Mouse (Mus musculus) myocyte (in vitro differentiated cells): ENCODE measurements at regions not wholly inside any gene's neighbourhood (a gene's known extent, or its start where the extent isn't known, plus 50 kb on each side); places are given as distances from the start of the nearest gene placed in this dataset.

Experiments
- H3K27me3 ChIP-seq: one replicate; pipeline ENCODE4 v1.6.1; 2011; ENCODE audit not compliant: control insufficient read depth, insufficient read depth, insufficient read length
- H3K36me3 ChIP-seq: one replicate; pipeline ENCODE4 v1.6.1; 2011; ENCODE audit not compliant: control insufficient read depth, insufficient read depth
- H3K4me2 ChIP-seq: one replicate; pipeline ENCODE4 v1.6.1; 2011; ENCODE audit warnings: low read depth, control low read depth
- H3K4me3 ChIP-seq: one replicate; pipeline ENCODE4 v1.5.1; 2011; ENCODE audit warnings: mild to moderate bottlenecking, control low read depth, moderate library complexity
- H3K79me2 ChIP-seq: one replicate; pipeline ENCODE4 v1.6.1; 2011; ENCODE audit not compliant: control insufficient read depth, insufficient read depth
- H3ac ChIP-seq: one replicate; pipeline ENCODE4 v1.6.1; 2011; ENCODE audit not compliant: control insufficient read depth, insufficient read length
- CEBPB ChIP-seq: IDR thresholded peaks from 2 replicates; pipeline ENCODE4 v1.6.1; 2011; ENCODE audit warnings: mild to moderate bottlenecking, moderate library complexity; ENCODE audit not compliant: poor library complexity, insufficient read depth, severe bottlenecking
- E2F4 ChIP-seq: IDR thresholded peaks from one replicate; pipeline ENCODE4 v1.6.1; 2011; ENCODE audit warnings: mild to moderate bottlenecking, control low read depth, moderate library complexity; ENCODE audit not compliant: insufficient read depth
- MAX ChIP-seq: IDR thresholded peaks from one replicate; pipeline ENCODE4 v1.6.1; 2011; ENCODE audit warnings: low read depth, mild to moderate bottlenecking, control low read depth
- MYOD1 ChIP-seq, 3 experiments: IDR thresholded peaks; one replicate each; pipeline ENCODE4 v1.6.1; 2011; ENCODE audit warnings: control low read depth in 2 of 3, low read depth in 2 of 3, mild to moderate bottlenecking in 2 of 3, moderate library complexity in 1 of 3; ENCODE audit not compliant: insufficient read length in 2 of 3, control insufficient read depth in 1 of 3
- MYOG ChIP-seq, 3 experiments: IDR thresholded peaks; one replicate each; pipeline ENCODE4 v1.6.1; 2011; ENCODE audit warnings: control low read depth in 2 of 3, low read depth in 2 of 3, mild to moderate bottlenecking in 2 of 3; ENCODE audit not compliant: insufficient read length in 2 of 3, control insufficient read depth in 1 of 3, insufficient read depth in 1 of 3
- POLR2A ChIP-seq: IDR thresholded peaks from one replicate; pipeline ENCODE4 v1.6.1; 2011; ENCODE audit warnings: low read depth, mild to moderate bottlenecking, control low read depth, moderate library complexity; ENCODE audit not compliant: insufficient read length
- POLR2AphosphoS2 ChIP-seq: IDR thresholded peaks from one replicate; pipeline ENCODE4 v1.6.1; 2011; ENCODE audit warnings: low read depth, control low read depth; ENCODE audit not compliant: insufficient read length
- REST ChIP-seq: IDR thresholded peaks from one replicate; pipeline ENCODE4 v1.6.1; 2011; ENCODE audit warnings: mild to moderate bottlenecking, control low read depth, moderate library complexity; ENCODE audit not compliant: insufficient read depth, insufficient read length
- SRF ChIP-seq: IDR thresholded peaks from one replicate; pipeline ENCODE4 v1.6.1; 2011; ENCODE audit warnings: low read depth; ENCODE audit not compliant: control insufficient read depth, insufficient read length
- TCF12 ChIP-seq: IDR thresholded peaks from one replicate; pipeline ENCODE4 v1.6.1; 2011; ENCODE audit warnings: mild to moderate bottlenecking, control low read depth; ENCODE audit not compliant: poor library complexity, insufficient read depth, severe bottlenecking
- TCF3 ChIP-seq: IDR thresholded peaks from one replicate; pipeline ENCODE4 v1.6.1; 2011; ENCODE audit warnings: low read depth, control low read depth; ENCODE audit not compliant: insufficient read length
- USF1 ChIP-seq: IDR thresholded peaks from one replicate; pipeline ENCODE4 v1.6.1; 2011; ENCODE audit warnings: low read depth, mild to moderate bottlenecking, control low read depth, moderate library complexity

DNA sequence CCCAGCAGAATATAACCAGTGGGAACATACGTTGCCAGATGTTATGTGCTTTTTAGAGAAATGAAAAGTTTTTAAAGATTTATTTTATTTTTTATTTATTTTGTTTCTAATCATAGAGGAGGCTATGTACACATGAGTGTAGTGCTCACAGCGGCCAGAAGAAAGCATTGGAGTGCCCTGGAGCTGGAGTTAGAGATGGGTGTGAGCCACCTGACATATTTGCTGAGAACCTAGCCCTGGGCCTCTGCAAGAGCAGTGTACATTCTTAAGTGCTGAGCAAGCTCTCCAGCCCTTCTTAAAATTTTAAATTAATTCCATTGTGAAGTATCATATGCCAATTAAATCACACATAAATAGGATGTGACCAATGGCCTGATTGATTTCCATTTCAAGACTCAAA is 95.7 kb upstream of the Vgll2 start:
- TF ChIP-seq CEBPB, result no peak
- TF ChIP-seq MYOG (IDR thresholded peaks at IDR 0.05; ENCODE audit: control insufficient read depth in 1 of 3, insufficient read depth in 1 of 3, insufficient read length in 2 of 3, low read depth in 2 of 3), result no peak
- TF ChIP-seq TCF3, result no peak
- no peak for TF ChIP-seq MYOD1 (IDR thresholded peaks at IDR 0.05; ENCODE audit: control insufficient read depth in 1 of 3, insufficient read length in 2 of 3, low read depth in 2 of 3)
- no peak for TF ChIP-seq TCF12
- no peak for TF ChIP-seq POLR2AphosphoS2
- no peak for TF ChIP-seq SRF
- no peak for TF ChIP-seq MAX
- TF ChIP-seq POLR2A, result no peak
- TF ChIP-seq USF1, result no peak
- no peak for TF ChIP-seq E2F4
- TF ChIP-seq REST, result no peak

DNA sequence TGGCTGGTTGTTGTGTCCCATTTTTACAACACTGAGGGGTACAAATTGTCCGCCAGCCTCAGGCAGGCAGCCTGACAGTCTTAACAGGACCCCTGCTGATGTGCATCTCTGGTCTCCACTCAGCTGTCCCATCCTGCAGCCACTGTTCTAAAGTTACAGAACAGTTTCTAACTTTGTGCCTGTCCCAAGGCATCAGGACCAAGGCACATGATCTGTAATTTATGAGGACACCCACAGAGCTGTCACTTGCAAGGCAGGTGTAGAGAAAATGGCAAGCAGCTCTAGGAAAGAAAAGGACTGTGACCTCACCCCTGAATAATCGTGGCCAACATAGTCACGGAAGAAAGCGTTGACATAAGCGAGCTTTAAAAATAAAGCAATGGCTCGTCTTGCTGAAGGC is 93.0 kb upstream of the Vgll2 start:
- no peak overlapping the region for H3ac ChIP-seq
- peak overlapping the region; percentile 33 for H3K4me2 ChIP-seq
- H3K36me3 ChIP-seq, result no peaks in the 10 kb centered on the region
- TF ChIP-seq MYOG (IDR thresholded peaks at IDR 0.05; ENCODE audit: control insufficient read depth in 1 of 3, insufficient read depth in 1 of 3, insufficient read length in 2 of 3, low read depth in 2 of 3) (peak in 2 of 3 experiments; percentile 64 to 66), TCF3 (no peak), TCF12 (peak; percentile 58), CEBPB (no peak), USF1 (peak; percentile 32), REST (no peak), POLR2AphosphoS2 (no peak), MYOD1 (IDR thresholded peaks at IDR 0.05; ENCODE audit: control insufficient read depth in 1 of 3, insufficient read length in 2 of 3, low read depth in 2 of 3) (peak; percentile 8 to 76 (median 48))
- no peaks in the 10 kb centered on the region for H3K27me3 ChIP-seq
- H3K79me2 ChIP-seq, result no peaks in the 10 kb centered on the region
- no peak overlapping the region for H3K4me3 ChIP-seq

More for the DNA sequence above, 95.7 kb upstream of the Vgll2 start:
- no peak overlapping the region for H3ac ChIP-seq
- no peak overlapping the region for H3K4me3 ChIP-seq
- H3K27me3 ChIP-seq, result no peaks in the 10 kb centered on the region
- H3K4me2 ChIP-seq, result no peak overlapping the region
- no peaks in the 10 kb centered on the region for H3K36me3 ChIP-seq
- H3K79me2 ChIP-seq, result no peaks in the 10 kb centered on the region

DNA sequence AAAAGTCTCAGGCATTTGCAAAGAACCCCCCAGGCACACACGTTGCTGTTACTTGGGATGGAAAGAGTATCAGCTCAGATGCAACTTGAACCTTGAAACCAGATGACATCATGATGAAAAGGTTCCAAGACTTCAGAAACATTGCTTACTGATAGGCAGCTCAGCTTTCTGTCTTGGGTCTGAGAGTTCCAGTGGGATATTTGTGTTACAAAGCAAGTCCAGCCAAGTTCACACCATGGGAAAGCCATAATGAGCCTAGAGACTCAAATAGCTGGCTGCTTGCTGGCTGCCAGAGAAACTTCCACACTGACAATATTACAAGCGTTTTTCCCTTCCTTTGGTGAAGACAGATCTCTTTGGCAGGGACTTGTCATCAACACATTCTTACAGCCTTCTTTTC is 92.0 kb upstream of the Vgll2 start:
- H3K4me3 ChIP-seq, result no peak overlapping the region
- no peaks in the 10 kb centered on the region for H3K79me2 ChIP-seq
- TF ChIP-seq REST, result no peak
- no peaks in the 10 kb centered on the region for H3K27me3 ChIP-seq
- no peaks in the 10 kb centered on the region for H3K36me3 ChIP-seq
- H3K4me2 ChIP-seq, result peak overlapping the region; percentile 22
- no peak overlapping the region for H3ac ChIP-seq

DNA sequence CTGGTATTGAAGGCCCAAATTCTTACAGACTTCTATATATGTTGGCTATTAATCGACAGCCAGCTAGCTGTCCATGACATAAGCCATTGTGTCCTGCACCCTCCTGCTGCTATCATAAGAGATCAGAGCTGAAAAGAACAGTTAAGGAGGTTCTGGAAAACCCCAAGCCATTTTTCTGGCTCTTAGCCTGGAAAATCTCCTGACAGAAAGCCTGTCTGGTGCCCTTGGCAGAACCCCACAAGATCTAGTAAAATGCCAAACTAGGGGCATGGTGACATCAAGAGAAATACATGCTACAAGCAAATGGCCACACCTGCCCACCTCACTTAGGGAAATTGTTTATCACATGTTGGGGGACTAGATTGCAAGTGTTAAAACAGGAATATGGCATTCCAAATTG is 91.6 kb upstream of the Vgll2 start:
- Histone ChIP-seq H3ac (no peak overlapping the region), H3K4me2 (peak overlapping the region; percentile 22)
- TF ChIP-seq CEBPB (peak; percentile 8; the same call in 1 of the 2 replicates), MYOG (IDR thresholded peaks at IDR 0.05; ENCODE audit: control insufficient read depth in 1 of 3, insufficient read depth in 1 of 3, insufficient read length in 2 of 3, low read depth in 2 of 3) (no peak), MYOD1 (IDR thresholded peaks at IDR 0.05; ENCODE audit: control insufficient read depth in 1 of 3, insufficient read length in 2 of 3, low read depth in 2 of 3) (peak in 1 of 3 experiments; percentile 40)

DNA sequence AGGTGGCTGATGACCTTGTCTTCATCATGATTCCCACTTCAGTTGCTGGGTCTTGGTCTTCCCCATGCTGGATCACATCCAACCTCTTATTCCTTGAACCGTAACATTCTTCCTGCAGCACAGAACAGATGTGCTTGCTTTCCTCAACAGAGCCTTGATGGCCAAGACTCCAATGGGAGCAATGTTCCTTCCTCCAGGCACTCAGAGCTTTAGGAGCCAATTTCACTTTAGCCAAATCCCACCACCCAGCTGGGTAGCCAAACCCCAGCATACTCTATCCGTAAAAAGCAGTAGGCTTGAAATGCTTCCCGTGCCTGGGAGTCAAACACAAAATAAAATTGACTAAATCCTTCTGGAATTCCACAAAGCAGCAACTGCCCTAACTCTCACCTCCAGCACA is 86.8 kb upstream of the Vgll2 start:
- TF ChIP-seq USF1, result no peak
- no peak overlapping the region for H3ac ChIP-seq
- no peaks in the 10 kb centered on the region for H3K36me3 ChIP-seq
- H3K79me2 ChIP-seq, result no peaks in the 10 kb centered on the region
- no peaks in the 10 kb centered on the region for H3K27me3 ChIP-seq
- H3K4me2 ChIP-seq, result no peak overlapping the region
- H3K4me3 ChIP-seq, result no peak overlapping the region

More for the DNA sequence above, 91.6 kb upstream of the Vgll2 start:
- no peaks in the 10 kb centered on the region for H3K36me3 ChIP-seq
- no peaks in the 10 kb centered on the region for H3K27me3 ChIP-seq
- H3K79me2 ChIP-seq, result no peaks in the 10 kb centered on the region
- no peak overlapping the region for H3K4me3 ChIP-seq

DNA sequence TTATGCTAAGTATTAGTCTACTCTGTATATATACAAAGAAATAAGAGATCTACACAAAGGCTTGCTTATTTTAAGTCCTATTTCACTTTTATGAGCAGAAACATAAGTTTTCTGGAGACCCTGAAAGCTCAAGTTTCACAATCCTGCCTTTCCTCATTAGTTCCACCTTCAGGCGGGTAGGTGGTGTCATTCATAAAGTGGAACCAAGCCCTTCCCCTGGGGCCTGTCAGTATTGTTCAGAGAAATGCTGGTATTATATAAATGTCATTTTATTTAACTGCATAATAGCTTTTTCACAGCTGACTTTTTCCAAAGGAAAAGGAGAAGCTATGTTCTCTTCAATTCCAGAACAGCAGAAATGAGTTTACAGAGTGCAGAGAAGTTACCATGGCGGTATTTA is 81.1 kb upstream of the Vgll2 start:
- Histone ChIP-seq H3K27me3 (no peaks in the 10 kb centered on the region), H3K4me2 (no peak overlapping the region), H3ac (no peak overlapping the region), H3K36me3 (no peaks in the 10 kb centered on the region), H3K79me2 (no peaks in the 10 kb centered on the region), H3K4me3 (no peak overlapping the region)
- TF ChIP-seq E2F4 (no peak), TCF12 (no peak), POLR2AphosphoS2 (no peak), MAX (no peak), MYOG (IDR thresholded peaks at IDR 0.05; ENCODE audit: control insufficient read depth in 1 of 3, insufficient read depth in 1 of 3, insufficient read length in 2 of 3, low read depth in 2 of 3) (no peak), REST (no peak), USF1 (no peak), TCF3 (no peak), MYOD1 (IDR thresholded peaks at IDR 0.05; ENCODE audit: control insufficient read depth in 1 of 3, insufficient read length in 2 of 3, low read depth in 2 of 3) (no peak), POLR2A (no peak), SRF (no peak), CEBPB (no peak)
